Mouse (Mus musculus): Measurements from ENCODE around the gene Nlrp6.

GRCm38 (mm10) chr7:140912293-140912692, 8.4 kb upstream of the Nlrp6 start:
- TF ChIP-seq CTCF (IDR thresholded peaks at IDR 0.05; ENCODE audit: low read depth) (no peak), EP300 (IDR thresholded peaks at IDR 0.05; ENCODE audit: low read depth) (no peak)
